Mouse (Mus musculus) kidney, adult 2 months (tissue): ENCODE results near the gene Ldah. TPM values are rescaled to one million over a fixed set of nuclear protein-coding genes. Genes with fewer than 3 reads are reported as not detected.

Experiments used
- DNase-seq: peaks from one replicate; pipeline ENCODE4 v3.0.0; 2021
- H3K27ac ChIP-seq: fragments of 200-500 bp; 2 replicates; pipeline ENCODE4 v1.5.1; 2012; ENCODE audit warnings: low read depth, low read length, control low read depth, inconsistent platforms; ENCODE audit not compliant: insufficient read depth
- H3K27me3 ChIP-seq: fragments of 200-500 bp; replicated peaks from 2 replicates; pipeline ENCODE4 v1.6.1; 2012; ENCODE audit warnings: mild to moderate bottlenecking, moderate library complexity, low read length, inconsistent platforms; ENCODE audit not compliant: control insufficient read depth, insufficient read depth
- H3K36me3 ChIP-seq: fragments of 200-500 bp; 2 replicates; pipeline ENCODE4 v1.6.1; 2012; ENCODE audit warnings: mild to moderate bottlenecking, moderate library complexity, low read length, inconsistent platforms; ENCODE audit not compliant: control insufficient read depth, insufficient read depth
- H3K4me1 ChIP-seq: fragments of 200-500 bp; 2 replicates; pipeline ENCODE4 v1.6.1; 2011; ENCODE audit warnings: low read length; ENCODE audit not compliant: control insufficient read depth, insufficient read depth
- H3K4me3 ChIP-seq: fragments of 200-500 bp; 2 replicates; pipeline ENCODE4 v1.5.1; 2011; ENCODE audit warnings: mild to moderate bottlenecking, low read depth, low read length, control low read depth; ENCODE audit not compliant: insufficient read depth
- CTCF ChIP-seq: fragments of 200-500 bp; conservative IDR thresholded peaks from 2 replicates; pipeline ENCODE4 v1.5.1; 2011; ENCODE audit warnings: low read depth, mild to moderate bottlenecking, control low read depth, low read length, moderate library complexity, mixed read lengths; ENCODE audit not compliant: insufficient read depth, insufficient read length
- POLR2A ChIP-seq: fragments of 200-500 bp; IDR thresholded peaks from one replicate; pipeline ENCODE4 v1.6.1; 2011; ENCODE audit warnings: low read depth, low read length, control low read depth
- WGBS: fragments of 180-500 bp; shearing (Covaris S2); methylation state at CpG from one replicate; pipeline ENCODE4 v1.1.7; 2018; 5-methylcytosine and 5-hydroxymethylcytosine counted together
- polyA plus RNA-seq: library from polyadenylated mRNA; depleted of rRNA; stranded (reverse); fragments of >200 nt; gene quantifications from 2 replicates; pipeline ENCODE4 v1.2.3, GENCODE M21; 2012

Ldah gene
- polyA plus RNA-seq, 1 experiment, result 36.5 TPM

DNA sequence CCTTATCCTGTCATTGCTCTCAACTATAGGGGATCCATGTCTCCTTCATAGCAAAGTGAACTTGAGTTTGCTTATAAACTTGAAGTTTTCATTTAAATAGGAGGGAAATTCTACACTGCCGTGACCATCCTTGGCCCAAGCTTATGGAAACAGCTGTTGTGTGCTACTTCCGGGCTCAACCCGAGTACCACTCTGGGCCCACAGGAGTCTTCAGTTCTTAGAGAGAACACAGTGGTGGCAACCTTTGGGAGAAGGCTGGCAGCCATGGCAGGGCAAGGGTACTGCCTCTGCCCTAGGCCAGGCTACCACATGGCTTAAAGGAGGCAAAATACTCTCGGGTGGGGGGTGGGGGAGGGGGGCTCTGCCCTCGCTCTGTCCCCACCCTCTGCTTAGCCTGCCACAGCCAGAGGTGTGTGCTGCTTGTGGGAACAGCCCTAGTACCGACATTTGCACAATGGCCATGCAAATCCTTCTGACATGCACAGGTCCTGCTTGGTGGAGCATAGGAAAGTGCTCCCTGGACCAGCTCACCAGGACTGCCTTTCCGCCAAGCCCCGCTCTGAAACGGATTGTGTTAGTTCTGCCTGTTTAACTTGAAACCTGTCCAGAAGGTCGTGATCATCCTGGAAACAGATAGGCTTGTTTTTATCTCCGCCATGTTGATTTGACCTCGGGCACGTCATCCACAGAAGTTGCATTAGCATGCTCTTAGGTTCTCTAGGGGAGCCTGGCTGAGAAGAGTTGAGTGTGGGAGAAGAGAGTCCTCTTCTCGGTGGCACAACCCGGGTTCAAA is 73.5 kb downstream of the Ldah start:
- DNase-seq, result no peak
- Histone ChIP-seq H3K27me3 (no peaks in the 10 kb centered on the region), H3K4me1 (no peaks in the 10 kb centered on the region), H3K4me3 (no peak overlapping the region), H3K27ac (no peak overlapping the region), H3K36me3 (no peaks in the 10 kb centered on the region)
- 77% methylated on average over 15 of the region's 15 CpGs for WGBS
- TF ChIP-seq POLR2A (no peak), CTCF (no peak)

DNA sequence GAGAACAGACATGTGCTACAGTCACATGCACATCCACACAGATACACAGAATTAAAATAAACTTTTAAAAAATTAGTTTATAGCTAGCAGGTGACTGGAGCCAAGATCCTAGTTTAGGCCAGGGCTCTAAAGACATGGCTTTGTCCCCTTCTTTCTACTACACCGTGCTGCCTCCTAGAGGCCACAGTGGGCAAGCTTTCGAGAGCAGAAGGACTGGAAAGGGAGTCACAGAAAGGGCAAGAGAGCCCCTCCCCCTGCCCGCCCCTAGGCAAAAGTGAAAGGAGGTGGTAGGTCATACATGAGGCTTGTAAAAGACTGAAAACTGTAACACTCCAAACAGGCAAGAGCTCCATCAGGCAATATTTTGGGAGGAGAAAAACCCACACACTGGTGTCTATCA is 80.1 kb downstream of the Ldah start:
- Histone ChIP-seq H3K4me3 (no peak overlapping the region), H3K27me3 (no peaks in the 10 kb centered on the region), H3K4me1 (no peaks in the 10 kb centered on the region), H3K27ac (no peak overlapping the region), H3K36me3 (no peaks in the 10 kb centered on the region)
- 68% methylated on average over 3 of the region's 3 CpGs for WGBS
- no peak for DNase-seq
- TF ChIP-seq POLR2A, result no peak
- TF ChIP-seq CTCF, result peak; percentile 36; the same call in 1 of the 2 replicates

DNA sequence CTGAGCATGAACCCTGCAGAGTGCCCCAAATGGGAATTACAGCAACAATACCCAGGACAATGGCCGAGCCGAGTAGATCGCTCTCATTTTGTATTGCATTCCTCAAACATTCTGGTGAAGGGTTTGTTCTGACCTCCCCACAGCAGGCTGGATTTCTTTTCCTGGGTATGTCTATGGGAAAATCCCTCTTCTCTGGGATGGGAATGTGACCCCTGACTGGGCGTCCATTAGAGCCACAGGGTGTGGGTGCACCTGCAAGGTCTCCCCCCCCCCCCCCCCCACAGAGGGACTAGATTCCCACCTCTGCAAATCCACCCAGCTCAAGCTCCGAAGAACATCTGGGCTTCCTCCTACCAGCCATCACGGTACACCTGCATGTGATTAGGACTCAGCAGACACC is 81.2 kb downstream of the Ldah start:
- Histone ChIP-seq H3K4me1 (no peaks in the 10 kb centered on the region), H3K27me3 (no peaks in the 10 kb centered on the region; the same call in 1 of the 2 replicates), H3K4me3 (no peak overlapping the region), H3K27ac (no peak overlapping the region), H3K36me3 (no peaks in the 10 kb centered on the region)
- TF ChIP-seq POLR2A (no peak), CTCF (no peak)
- no peak for DNase-seq
- WGBS, result 91% methylated on average over 6 of the region's 6 CpGs

DNA sequence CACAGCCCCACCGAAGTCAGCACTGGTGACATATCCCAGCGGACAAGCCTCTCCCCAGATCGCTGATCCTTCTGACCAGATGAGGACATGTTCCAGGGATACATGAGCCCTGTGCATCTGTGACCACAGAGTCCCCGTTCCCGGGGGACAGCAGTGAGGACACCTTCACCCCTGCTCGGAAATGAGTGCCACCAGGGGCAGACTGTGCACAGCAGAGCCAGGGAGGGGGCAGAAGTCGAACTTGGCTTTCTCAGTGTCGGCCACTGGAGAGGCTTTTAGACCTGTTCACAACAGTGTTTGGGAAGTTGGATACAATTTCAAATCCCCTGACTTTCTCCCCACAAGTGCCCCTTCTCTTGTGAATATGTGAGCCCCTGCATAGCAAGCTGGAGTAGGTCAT is 81.6 kb downstream of the Ldah start:
- H3K36me3 ChIP-seq, result no peaks in the 10 kb centered on the region
- 88% methylated on average over 8 of the region's 8 CpGs for WGBS
- TF ChIP-seq CTCF (no peak), POLR2A (no peak)
- no peaks in the 10 kb centered on the region for H3K4me1 ChIP-seq
- DNase-seq, result no peak
- H3K4me3 ChIP-seq, result no peak overlapping the region
- H3K27me3 ChIP-seq, result no peaks in the 10 kb centered on the region; the same call in 1 of the 2 replicates
- no peak overlapping the region for H3K27ac ChIP-seq

DNA sequence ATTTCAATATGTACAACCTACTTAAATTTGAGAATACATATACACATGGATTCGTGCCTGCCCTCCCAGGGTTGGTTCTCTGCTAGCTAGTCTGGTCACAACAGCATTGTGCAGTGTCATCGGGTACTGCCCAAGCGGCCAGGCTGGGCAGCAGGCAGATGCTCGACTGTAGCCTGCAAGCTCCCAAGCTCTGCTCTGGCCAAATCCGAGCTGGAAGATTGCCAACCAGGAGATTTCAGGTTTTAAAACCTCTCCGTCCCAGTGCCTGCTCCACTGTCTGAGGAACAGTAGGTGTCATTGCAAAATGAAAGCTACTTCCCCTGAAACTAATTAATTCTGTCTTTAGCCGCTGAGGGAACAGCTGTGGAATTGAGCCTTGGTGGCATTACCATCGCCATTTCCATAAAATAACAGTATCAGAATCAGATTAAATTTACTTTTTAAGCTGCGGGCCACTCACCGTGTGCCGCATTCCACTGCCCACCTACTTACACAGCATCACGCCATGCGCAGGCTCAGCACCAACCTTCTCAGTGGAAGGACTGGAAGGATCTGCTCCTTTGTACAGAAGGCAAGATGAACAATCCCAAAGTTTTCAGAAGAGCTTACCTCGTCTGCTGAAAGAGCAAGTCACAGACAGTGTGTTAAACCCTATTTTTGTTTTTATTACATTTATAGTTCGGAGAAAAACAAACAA is 83.4 kb downstream of the Ldah start:
- no peaks in the 10 kb centered on the region; the same call in 1 of the 2 replicates for H3K27me3 ChIP-seq
- 72% methylated on average over 15 of the region's 15 CpGs for WGBS
- H3K36me3 ChIP-seq, result no peaks in the 10 kb centered on the region
- no peak for DNase-seq
- no peak overlapping the region for H3K27ac ChIP-seq
- no peaks in the 10 kb centered on the region for H3K4me1 ChIP-seq
- no peak overlapping the region for H3K4me3 ChIP-seq
- TF ChIP-seq POLR2A (no peak), CTCF (no peak)

DNA sequence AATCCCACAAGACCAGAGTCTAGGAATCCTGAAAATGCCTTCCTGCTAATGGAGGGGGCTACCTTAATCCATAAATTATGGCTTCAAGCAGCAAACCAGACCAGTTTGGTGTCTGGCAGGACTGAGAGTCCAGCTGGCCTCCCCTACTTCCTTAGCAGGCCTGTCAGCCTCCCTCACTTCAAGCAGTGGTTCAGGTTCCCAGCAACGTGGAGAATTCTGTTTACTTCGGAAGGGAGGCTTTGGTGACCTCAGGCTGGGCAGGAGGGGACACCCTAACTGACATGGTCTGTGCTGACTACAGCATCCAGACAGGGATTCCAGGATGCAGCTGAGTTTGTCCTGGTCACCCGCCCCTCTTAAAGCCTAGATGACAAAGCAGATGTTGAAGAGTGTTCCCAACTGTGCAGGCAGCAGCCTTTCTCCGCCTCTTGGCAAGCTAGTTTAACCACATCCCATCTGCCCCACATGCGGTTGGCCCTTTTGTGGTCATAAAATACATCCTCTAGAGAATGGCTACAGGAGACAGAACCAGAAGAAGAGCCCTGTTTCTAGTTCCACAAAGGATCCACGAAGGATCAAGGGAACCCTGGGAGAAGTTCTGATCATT is 87.5 kb downstream of the Ldah start:
- Histone ChIP-seq H3K4me3 (no peak overlapping the region), H3K27ac (no peak overlapping the region), H3K4me1 (0 out of 2 replicates have a peak, but pooled peaks cover 3% of the 10 kb centered on the region), H3K36me3 (no peaks in the 10 kb centered on the region), H3K27me3 (no peaks in the 10 kb centered on the region; the same call in 1 of the 2 replicates)
- WGBS, result 50% methylated on average over 6 of the region's 6 CpGs
- TF ChIP-seq POLR2A, result no peak
- peak; percentile 27 for DNase-seq

DNA sequence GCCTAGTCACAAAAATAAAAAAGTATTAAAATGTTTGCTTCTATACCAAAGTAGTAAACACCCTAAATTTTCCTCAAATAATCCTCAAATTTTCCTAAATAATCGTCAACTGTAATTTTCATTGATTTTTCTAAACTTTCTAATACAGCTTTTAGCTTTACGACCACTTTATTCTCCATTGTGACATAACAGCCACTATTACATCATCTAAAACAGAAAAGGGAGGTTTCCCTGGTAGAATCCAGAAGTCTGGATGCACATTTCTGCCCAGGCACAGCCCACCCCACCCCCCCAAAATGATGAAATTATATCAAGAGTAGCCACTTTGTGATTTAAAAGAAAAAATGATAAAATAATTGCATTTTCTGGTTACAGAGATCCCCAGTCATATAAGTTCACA is 88.2 kb downstream of the Ldah start:
- TF ChIP-seq CTCF (no peak), POLR2A (no peak)
- Histone ChIP-seq H3K36me3 (no peaks in the 10 kb centered on the region), H3K4me1 (0 out of 2 replicates have a peak, but pooled peaks cover 3% of the 10 kb centered on the region), H3K27ac (no peak overlapping the region), H3K4me3 (no peak overlapping the region), H3K27me3 (no peaks in the 10 kb centered on the region; the same call in none of the 2 replicates)
- no peak for DNase-seq
- 82% methylated on average over 2 of the region's 2 CpGs for WGBS
